In the genomic region with DNA sequence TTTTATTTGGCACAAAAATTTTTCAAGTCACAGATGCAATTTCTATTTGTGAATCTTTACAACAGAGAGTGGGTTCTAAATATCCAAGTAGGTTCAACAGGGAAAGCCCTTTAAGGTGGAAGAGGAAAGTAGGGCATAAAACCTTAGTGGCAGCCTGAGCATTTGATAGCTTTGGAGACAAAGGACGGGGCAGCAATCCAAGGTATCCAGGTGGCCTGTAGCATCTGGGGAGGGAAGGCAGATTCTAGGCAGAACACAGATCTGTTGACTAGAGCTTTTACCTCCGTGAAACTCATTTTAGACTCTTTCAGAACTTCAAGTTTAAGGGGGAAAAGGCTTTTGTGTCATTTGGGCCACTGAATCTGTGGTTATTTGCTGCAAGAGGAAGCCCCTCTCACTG, we compare ENCODE assay signal across 15 mouse cellular contexts.
"Had no signal": no experiment of that assay in that cellular context is flagged by ENCODE, and none has a peak within 500 bp of the region (broad histone marks: within the 10 kb centered on the region; RNA-seq: fewer than 3 reads in every experiment).

No protein-coding gene starts in this region.

- ATAC-seq: lung, postnatal 0 days; midbrain, embryonic 16.5 days had no signal

- H3K36me3 ChIP-seq: liver, embryonic 15.5 days had no signal

- H3K4me1 ChIP-seq: liver, embryonic 15.5 days had no signal

- H3K9ac ChIP-seq: liver, embryonic 15.5 days had no signal

- DNase-seq: kidney, adult 9 months; kidney, postnatal 36 days; left cerebral cortex, postnatal 4 days; lung, adult 2 months; lung, postnatal 36 days; right cerebral cortex, adult 18-20 months; right cerebral cortex, postnatal 25 days; thymus, adult 18-20 months; thymus, postnatal 14 days had no signal

- H3K4me2 ChIP-seq: liver, embryonic 11.5 days; liver, embryonic 15.5 days had no signal

- H3K9me3 ChIP-seq: liver, embryonic 15.5 days had no signal

- H3K4me3 ChIP-seq: layer of hippocampus, adult 2 months; liver, embryonic 15.5 days had no signal

- H3K27ac ChIP-seq: kidney, postnatal 0 days; layer of hippocampus, adult 2 months; liver, embryonic 15.5 days had no signal

- H3K27me3 ChIP-seq: liver, embryonic 15.5 days had no signal
